Mouse (Mus musculus): ENCODE measurements at regions not wholly inside any gene's neighbourhood (a gene's known extent, or its start where the extent isn't known, plus 50 kb on each side); places are given as distances from the start of the nearest gene placed in this dataset.

DNA sequence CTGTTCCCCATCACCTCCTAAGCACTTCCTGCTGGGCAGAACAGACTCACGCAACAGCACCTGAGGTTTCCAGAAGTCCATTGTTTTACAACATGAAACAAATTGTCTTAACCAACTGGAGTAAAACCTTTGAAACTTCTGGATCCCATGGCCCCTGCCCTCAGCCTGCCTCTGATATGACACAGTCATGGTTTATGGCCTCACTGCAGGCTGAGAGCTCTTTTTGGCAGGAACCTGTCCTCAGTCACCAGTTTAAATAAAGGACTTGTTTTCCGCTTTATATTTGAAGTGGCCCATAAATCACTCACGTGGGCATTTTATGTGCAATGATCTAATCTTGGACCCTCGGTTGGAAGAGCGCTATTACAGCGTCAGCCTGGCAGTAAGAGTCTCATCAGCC is 388.5 kb upstream of the Atp11b start:
- TF ChIP-seq CTCF (IDR thresholded peaks at IDR 0.05; ENCODE audit: low read depth, low read length) (no peak), POLR2A (IDR thresholded peaks at IDR 0.05; ENCODE audit: insufficient read depth, low read length) (no peak), EP300 (IDR thresholded peaks at IDR 0.05; ENCODE audit: insufficient read depth, low read depth, low read length) (no peak)
